Mouse (Mus musculus) lung, postnatal 0 days (tissue): ENCODE measurements around the gene Cfap43.
A peak's percentile ranks its signal among the peaks of the same experiment; 100 is the strongest.

ENCODE experiments used
- CTCF ChIP-seq: IDR thresholded peaks from 2 replicates; pipeline ENCODE4 v1.5.1; 2016; ENCODE audit warnings: antibody characterized with exemption, mild to moderate bottlenecking
- EP300 ChIP-seq: IDR thresholded peaks from 2 replicates; pipeline ENCODE4 v1.6.1; 2016; ENCODE audit warnings: antibody characterized with exemption, mild to moderate bottlenecking, control low read depth

GRCm38 (mm10) chr19:47820832-47821493 is 98.1 kb downstream of the Cfap43 start:
- TF ChIP-seq EP300 (no peak), CTCF (peak; percentile 78)
